Mouse (Mus musculus) hematopoietic stem cell, adult 5-6 weeks (primary cell): ENCODE results near the gene Ogfod1. TPM values are rescaled to one million over a fixed set of nuclear protein-coding genes. Genes with fewer than 3 reads are reported as not detected.

Source experiments
- ATAC-seq, 2 experiments: fragments of 125-278 bp in 1 of 2; replicated peaks in 1 of 2; 2 replicates each; pipeline ENCODE4 v1.8.0; 2016 to 2017; ENCODE audit warnings: inconsistent platforms in 2 of 2, mild to moderate bottlenecking in 2 of 2, moderate number of reproducible peaks in 2 of 2, low read depth in 1 of 2, moderate TSS enrichment in 1 of 2; ENCODE audit not compliant: low FRiP score in 2 of 2, poor library complexity in 2 of 2, severe bottlenecking in 2 of 2, insufficient read depth in 1 of 2, low TSS enrichment in 1 of 2
- total RNA-seq: library from RNA; stranded (forward); fragments of 172-1452, 232-1000 nt; gene quantifications from 2 replicates; pipeline ENCODE4 v1.2.3, GENCODE M21; 2017

Gene Ogfod1
- total RNA-seq = 15.1 and 15.6 TPM in 2 replicates

- ATAC-seq = peak; percentile 98 to 99
Measured at GRCm38 (mm10) chr8:94036944-94037524, at the start of gene Ogfod1, which contains the start of gene Nudt21. Ogfod1 (plus strand) TSS chr8:94037198. Nudt21 (minus strand) TSS chr8:94037031.

- no peak for ATAC-seq
Measured at GRCm38 (mm10) chr8:93989739-93990138, 47.3 kb upstream of the Ogfod1 start.

GRCm38 (mm10) chr8:93998961-93999360 is 38.0 kb upstream of the Ogfod1 start:
- no peak for ATAC-seq

GRCm38 (mm10) chr8:94004139-94004538 is 32.9 kb upstream of the Ogfod1 start:
- no peak for ATAC-seq

- ATAC-seq = no peak
Measured at GRCm38 (mm10) chr8:94009243-94009845, 27.7 kb upstream of the Ogfod1 start.

GRCm38 (mm10) chr8:94010101-94010705 is 26.8 kb upstream of the Ogfod1 start:
- ATAC-seq = no peak

GRCm38 (mm10) chr8:94011076-94012012 is 25.7 kb upstream of the Ogfod1 start:
- ATAC-seq = peak in 1 of 2 experiments; percentile 20; a peak in 1 of 4 replicates

- peak; percentile 63 to 65 for ATAC-seq
Measured at GRCm38 (mm10) chr8:94012013-94012951, 24.7 kb upstream of the Ogfod1 start, which contains the start of gene Amfr. Amfr (minus strand) TSS chr8:94012842.

- ATAC-seq = no peak
Measured at GRCm38 (mm10) chr8:94013026-94013612, 23.9 kb upstream of the Ogfod1 start.

- ATAC-seq = no peak
Measured at GRCm38 (mm10) chr8:94023916-94024315, 13.1 kb upstream of the Ogfod1 start.

- ATAC-seq = no peak
Measured at GRCm38 (mm10) chr8:94029701-94030100, 7.3 kb upstream of the Ogfod1 start.

- no peak for ATAC-seq
Measured at GRCm38 (mm10) chr8:94033601-94034000, 3.4 kb upstream of the Ogfod1 start.

- no peak for ATAC-seq
Measured at GRCm38 (mm10) chr8:94035200-94035599, 1.8 kb upstream of the Ogfod1 start.

GRCm38 (mm10) chr8:94036541-94036940 is 457 bp upstream of the Ogfod1 start:
- ATAC-seq = peak; percentile 10 to 55; a peak in 3 of 4 replicates

- ATAC-seq = no peak
Measured at GRCm38 (mm10) chr8:94037806-94038205, 808 bp downstream of the Ogfod1 start.

GRCm38 (mm10) chr8:94047845-94048244 is 10.8 kb downstream of the Ogfod1 start:
- no peak for ATAC-seq
